Mouse (Mus musculus): ENCODE measurements around the gene Ncoa5. TPM values are rescaled to one million over a fixed set of nuclear protein-coding genes. Genes with fewer than 3 reads are reported as not detected.

Ncoa5 gene
- polyA plus RNA-seq, 1 experiment from 2014 or later: 8.1 TPM

- Histone ChIP-seq H3K9ac (replicated peaks) (no peak overlapping the region), H3K4me3 (ENCODE audit: low read depth, low read length) (no peak overlapping the region), H3K4me2 (ENCODE audit: low read depth, low read length) (peak overlapping the region; percentile 15; the same call in 1 of the 2 replicates), H3K27ac (ENCODE audit: low read depth) (no peak overlapping the region), H3K27me3 (ENCODE audit: insufficient read depth, low read length) (peaks cover 71% of the 10 kb centered on the region), H3K4me1 (ENCODE audit: insufficient read depth) (0 out of 2 replicates have a peak, but pooled peaks cover 3% of the 10 kb centered on the region), H3K36me3 (replicated peaks; ENCODE audit: insufficient read depth, low read length) (no peaks in the 10 kb centered on the region), H3K9me3 (ENCODE audit: low read length) (no peaks in the 10 kb centered on the region)
- DNase-seq: no peak
- TF ChIP-seq CTCF (IDR thresholded peaks at IDR 0.05; ENCODE audit: low read depth) (no peak), EP300 (IDR thresholded peaks at IDR 0.05; ENCODE audit: low read depth) (no peak)
- 4% methylated on average over 64 of the region's 65 CpGs for WGBS (ENCODE audit: insufficient replicate concordance)
- peak; percentile 29; the same call in 1 of the 2 replicates for ATAC-seq
These were observed 66.8 kb downstream of the Ncoa5 start for GRCm38 (mm10) chr2:164967761-164968440.

- 13% methylated on average over 6 of the region's 6 CpGs for WGBS (ENCODE audit: insufficient replicate concordance)
- TF ChIP-seq CTCF (IDR thresholded peaks at IDR 0.05; ENCODE audit: low read depth) (no peak), EP300 (IDR thresholded peaks at IDR 0.05; ENCODE audit: low read depth) (no peak)
- Histone ChIP-seq H3K9me3 (ENCODE audit: low read length) (no peaks in the 10 kb centered on the region), H3K27ac (ENCODE audit: low read depth) (no peak overlapping the region), H3K4me2 (ENCODE audit: low read depth, low read length) (no peak overlapping the region), H3K36me3 (replicated peaks; ENCODE audit: insufficient read depth, low read length) (no peaks in the 10 kb centered on the region), H3K4me1 (ENCODE audit: insufficient read depth) (0 out of 2 replicates have a peak, but pooled peaks cover 3% of the 10 kb centered on the region), H3K4me3 (ENCODE audit: low read depth, low read length) (no peak overlapping the region), H3K9ac (replicated peaks) (no peak overlapping the region), H3K27me3 (ENCODE audit: insufficient read depth, low read length) (peaks cover 65% of the 10 kb centered on the region)
- no peak for ATAC-seq
- DNase-seq: no peak
These were observed 67.5 kb downstream of the Ncoa5 start for GRCm38 (mm10) chr2:164967193-164967592.

- 14% methylated on average over 8 of the region's 8 CpGs for WGBS (ENCODE audit: insufficient replicate concordance)
- H3K4me2 ChIP-seq (ENCODE audit: low read depth, low read length): no peak overlapping the region
These were observed 68.3 kb downstream of the Ncoa5 start for GRCm38 (mm10) chr2:164966381-164966780.

GRCm38 (mm10) chr2:164964981-164965380 lies 69.7 kb downstream of the Ncoa5 start:
- no peak for ATAC-seq
- peaks cover 50% of the 10 kb centered on the region for H3K27me3 ChIP-seq (ENCODE audit: insufficient read depth, low read length)

More at GRCm38 (mm10) chr2:164966381-164966780, 68.3 kb downstream of the Ncoa5 start:
- Histone ChIP-seq H3K36me3 (replicated peaks; ENCODE audit: insufficient read depth, low read length) (no peaks in the 10 kb centered on the region), H3K4me3 (ENCODE audit: low read depth, low read length) (no peak overlapping the region), H3K9ac (replicated peaks) (no peak overlapping the region), H3K9me3 (ENCODE audit: low read length) (no peaks in the 10 kb centered on the region), H3K27me3 (ENCODE audit: insufficient read depth, low read length) (peaks cover 57% of the 10 kb centered on the region), H3K4me1 (ENCODE audit: insufficient read depth) (peaks cover 3% of the 10 kb centered on the region; the same call in 1 of the 2 replicates), H3K27ac (ENCODE audit: low read depth) (no peak overlapping the region)
- ATAC-seq: no peak
- no peak for TF ChIP-seq CTCF (IDR thresholded peaks at IDR 0.05; ENCODE audit: low read depth)
- TF ChIP-seq EP300 (IDR thresholded peaks at IDR 0.05; ENCODE audit: low read depth): no peak
- DNase-seq: peak; percentile 55

GRCm38 (mm10) chr2:164964242-164964894 lies 70.3 kb downstream of the Ncoa5 start:
- Histone ChIP-seq H3K4me3 (ENCODE audit: low read depth, low read length) (no peak overlapping the region), H3K36me3 (replicated peaks; ENCODE audit: insufficient read depth, low read length) (no peaks in the 10 kb centered on the region), H3K4me2 (ENCODE audit: low read depth, low read length) (no peak overlapping the region), H3K9ac (replicated peaks) (no peak overlapping the region), H3K9me3 (ENCODE audit: low read length) (no peaks in the 10 kb centered on the region), H3K27ac (ENCODE audit: low read depth) (no peak overlapping the region), H3K4me1 (ENCODE audit: insufficient read depth) (peaks cover 6% of the 10 kb centered on the region), H3K27me3 (ENCODE audit: insufficient read depth, low read length) (peaks cover 46% of the 10 kb centered on the region)
- TF ChIP-seq CTCF (IDR thresholded peaks at IDR 0.05; ENCODE audit: low read depth) (no peak), EP300 (IDR thresholded peaks at IDR 0.05; ENCODE audit: low read depth) (no peak)
- 53% methylated on average over 9 of the region's 9 CpGs for WGBS (ENCODE audit: insufficient replicate concordance)
- DNase-seq (no peak), ATAC-seq (no peak)

More at GRCm38 (mm10) chr2:164964981-164965380, 69.7 kb downstream of the Ncoa5 start:
- no peak for TF ChIP-seq CTCF (IDR thresholded peaks at IDR 0.05; ENCODE audit: low read depth)
- no peak for TF ChIP-seq EP300 (IDR thresholded peaks at IDR 0.05; ENCODE audit: low read depth)
- Histone ChIP-seq H3K9ac (replicated peaks) (no peak overlapping the region), H3K9me3 (ENCODE audit: low read length) (no peaks in the 10 kb centered on the region), H3K4me2 (ENCODE audit: low read depth, low read length) (no peak overlapping the region), H3K4me1 (ENCODE audit: insufficient read depth) (peaks cover 6% of the 10 kb centered on the region), H3K27ac (ENCODE audit: low read depth) (no peak overlapping the region), H3K4me3 (ENCODE audit: low read depth, low read length) (no peak overlapping the region), H3K36me3 (replicated peaks; ENCODE audit: insufficient read depth, low read length) (no peaks in the 10 kb centered on the region)
- DNase-seq: no peak
- 79% methylated on average over 1 of the region's 1 CpGs for WGBS (ENCODE audit: insufficient replicate concordance)

GRCm38 (mm10) chr2:164962183-164962580 lies 72.5 kb downstream of the Ncoa5 start:
- ATAC-seq: no peak
- Histone ChIP-seq H3K4me1 (ENCODE audit: insufficient read depth) (peaks cover 3% of the 10 kb centered on the region), H3K9ac (replicated peaks) (no peak overlapping the region), H3K27me3 (ENCODE audit: insufficient read depth, low read length) (peaks cover 25% of the 10 kb centered on the region), H3K4me2 (ENCODE audit: low read depth, low read length) (no peak overlapping the region), H3K4me3 (ENCODE audit: low read depth, low read length) (no peak overlapping the region), H3K9me3 (ENCODE audit: low read length) (no peaks in the 10 kb centered on the region), H3K27ac (ENCODE audit: low read depth) (no peak overlapping the region), H3K36me3 (replicated peaks; ENCODE audit: insufficient read depth, low read length) (no peaks in the 10 kb centered on the region)
- 39% methylated on average over 7 of the region's 7 CpGs for whole genome bisulfite sequencing (ENCODE audit: insufficient replicate concordance)
- DNase-seq: no peak
- TF ChIP-seq EP300 (IDR thresholded peaks at IDR 0.05; ENCODE audit: low read depth): no peak
- TF ChIP-seq CTCF (IDR thresholded peaks at IDR 0.05; ENCODE audit: low read depth): no peak

All from liver, postnatal 0 days (tissue).